Mouse (Mus musculus) lung, postnatal 14 days (tissue): ENCODE results near the gene Dhcr7.

Experiments used
- DNase-seq: peaks from one replicate; pipeline ENCODE4 v3.0.0; 2021

Gene Dhcr7

GRCm38 (mm10) chr7:143833581-143834190 is 10.7 kb downstream of the Dhcr7 start:
- DNase-seq = no peak

- DNase-seq = no peak
These were observed 11.4 kb downstream of the Dhcr7 start for GRCm38 (mm10) chr7:143834316-143834715.

- no peak for DNase-seq
These were observed 12.0 kb downstream of the Dhcr7 start for GRCm38 (mm10) chr7:143834972-143835371.

- DNase-seq = no peak
These were observed 14.9 kb downstream of the Dhcr7 start for GRCm38 (mm10) chr7:143837705-143838358.

GRCm38 (mm10) chr7:143840121-143840520 is 17.2 kb downstream of the Dhcr7 start:
- no peak for DNase-seq

GRCm38 (mm10) chr7:143841301-143841700 is 18.4 kb downstream of the Dhcr7 start:
- no peak for DNase-seq

- no peak for DNase-seq
These were observed 25.3 kb downstream of the Dhcr7 start for GRCm38 (mm10) chr7:143848127-143848767.

GRCm38 (mm10) chr7:143848768-143849482 is 26.0 kb downstream of the Dhcr7 start:
- no peak for DNase-seq

- DNase-seq = no peak
These were observed 43.6 kb downstream of the Dhcr7 start, which contains the start of gene Gm498 for GRCm38 (mm10) chr7:143866538-143866937. Gm498 (plus strand) TSS chr7:143866838.

- no peak for DNase-seq
These were observed 45.9 kb downstream of the Dhcr7 start for GRCm38 (mm10) chr7:143868874-143869273.

- DNase-seq = no peak
These were observed 60.8 kb downstream of the Dhcr7 start for GRCm38 (mm10) chr7:143883717-143884116.

GRCm38 (mm10) chr7:143891146-143891545 is 68.2 kb downstream of the Dhcr7 start:
- no peak for DNase-seq

GRCm38 (mm10) chr7:143892361-143892760 is 69.4 kb downstream of the Dhcr7 start:
- DNase-seq = no peak
